Mouse (Mus musculus): ENCODE measurements around the gene Vmn2r77.

DNA sequence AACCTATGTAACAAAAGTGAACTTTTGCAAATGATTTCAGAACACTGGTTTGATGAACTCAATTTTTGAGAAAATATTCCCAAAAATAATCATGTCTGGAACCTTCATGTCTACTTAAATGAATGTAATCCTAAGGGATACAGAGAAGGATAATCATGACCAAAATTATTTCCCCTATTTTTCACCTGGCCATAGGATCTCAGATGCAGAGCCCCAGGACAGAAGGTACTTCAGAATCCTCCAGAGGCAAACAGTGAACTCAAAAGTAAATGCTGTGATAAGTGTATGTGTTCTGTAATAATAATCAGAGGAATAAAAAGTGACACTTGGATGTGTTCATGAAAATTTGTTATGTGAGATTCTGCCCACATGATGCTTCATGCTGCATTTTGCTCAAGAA, at the start of gene Vmn2r77:
- TF ChIP-seq EP300 (IDR thresholded peaks at IDR 0.05; ENCODE audit: insufficient read depth, low read depth, low read length) (no peak), CTCF (IDR thresholded peaks at IDR 0.05) (no peak), POLR2A (IDR thresholded peaks at IDR 0.05; ENCODE audit: insufficient read depth, low read depth, low read length) (no peak)

Measured in heart, adult 2 months (tissue).